Mouse (Mus musculus) brain, embryonic 14.5 days (tissue): ENCODE measurements around the gene Tbc1d2.

ENCODE experiments used
- CTCF ChIP-seq: fragments of 200-500 bp; IDR thresholded peaks from 2 replicates; pipeline ENCODE4 v1.5.1; 2012; ENCODE audit warnings: inconsistent platforms, mild to moderate bottlenecking, moderate library complexity, borderline replicate concordance; ENCODE audit not compliant: insufficient read depth, insufficient read length; ENCODE audit errors: extremely low read depth
- POLR2A ChIP-seq: fragments of 200-500 bp; IDR thresholded peaks from 2 replicates; pipeline ENCODE4 v1.6.1; 2012; ENCODE audit warnings: mild to moderate bottlenecking, inconsistent platforms, borderline replicate concordance; ENCODE audit not compliant: poor library complexity, insufficient read depth, insufficient read length, severe bottlenecking; ENCODE audit errors: extremely low read depth

DNA sequence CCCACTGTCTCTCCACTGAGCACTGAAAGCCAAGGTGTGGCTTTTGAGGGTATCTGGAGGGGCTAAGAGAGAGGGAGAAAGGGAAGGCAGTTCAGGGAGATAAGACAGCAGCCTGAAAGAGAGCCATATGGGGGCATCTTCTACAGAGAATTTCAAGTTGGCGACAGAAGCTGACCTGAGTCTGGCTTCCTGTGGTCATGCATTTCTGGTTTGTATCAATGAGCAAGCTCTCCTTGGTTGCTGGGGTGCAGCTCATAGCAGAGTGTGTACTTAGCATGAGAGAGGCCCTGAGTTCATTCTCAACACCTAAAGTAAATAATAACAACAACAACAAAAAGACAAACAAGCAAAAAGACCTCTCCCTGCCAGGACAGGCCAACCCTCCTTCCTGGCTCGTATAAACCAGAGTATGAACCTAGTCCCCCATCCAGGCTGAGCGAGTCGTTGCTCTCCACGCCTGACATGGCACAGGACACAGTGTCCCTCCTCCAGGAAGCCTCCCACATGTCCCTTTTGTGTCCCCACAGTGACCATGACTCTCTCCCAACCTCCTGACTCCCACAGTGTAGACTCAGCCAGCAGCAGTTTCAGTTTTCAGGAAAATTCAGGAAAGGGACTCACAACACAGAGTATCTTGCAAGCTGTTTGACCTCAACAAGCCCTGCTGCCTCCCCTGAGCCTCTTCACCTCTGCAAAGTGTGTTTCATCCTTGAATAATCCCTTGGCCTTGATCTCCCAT, 59.9 kb downstream of the Tbc1d2 start:
- TF ChIP-seq CTCF (no peak), POLR2A (no peak)
